In genomic region chr4:100223532-100223931, GRCm38 (mm10) we compare ENCODE assay signal across 14 mouse cellular contexts.
DNase-seq lines count a peak whose midpoint lies in the region; ATAC-seq and TF ChIP-seq lines count a peak whose summit lies in the region.
"Had no signal": no experiment of that assay in that cellular context is flagged by ENCODE, and none has a peak within 500 bp of the region (broad histone marks: within the 10 kb centered on the region; RNA-seq: fewer than 3 reads in every experiment).

No protein-coding gene starts in this region.

- no peak for DNase-seq in heart, postnatal 0 days (ENCODE audit: low spot score)
- no peak for DNase-seq in heart, adult 18-20 months
- DNase-seq in ES-E14 (ENCODE audit: low read depth, low spot score) = peak; percentile 7
- DNase-seq in embryo, embryonic 11.5 days (ENCODE audit: low read depth, low spot score) = peak; percentile 43
- peak; percentile 40 for DNase-seq in lung, postnatal 14 days
- no peak for DNase-seq in forebrain, embryonic 11.5 days (ENCODE audit: low spot score)
- DNase-seq: adrenal gland, adult 8-10 months; right cerebral cortex, adult 18-20 months; thymus, adult 18-20 months had no signal

- H3K27me3 ChIP-seq in heart, postnatal 0 days (ENCODE audit: control insufficient read depth, insufficient read depth, low read length) = no peaks in the 10 kb centered on the region
- H3K27me3 ChIP-seq in forebrain, embryonic 12.5 days = no peaks in the 10 kb centered on the region
- H3K27me3 ChIP-seq in forebrain, embryonic 11.5 days (ENCODE audit: control insufficient read depth, insufficient read depth, low read length) = no peaks in the 10 kb centered on the region
- H3K27me3 ChIP-seq: forebrain, embryonic 13.5 days had no signal

- H3K9ac ChIP-seq in heart, postnatal 0 days (replicated peaks; ENCODE audit: low read depth, low read length) = no peak overlapping the region
- no peak overlapping the region for H3K9ac ChIP-seq in ES-E14 (ENCODE audit: insufficient read depth, low read depth, low read length, poor library complexity, severe bottlenecking)
- no peak overlapping the region for H3K9ac ChIP-seq in forebrain, embryonic 12.5 days
- no peak overlapping the region for H3K9ac ChIP-seq in forebrain, embryonic 11.5 days (ENCODE audit: low read length)
- H3K9ac ChIP-seq: forebrain, embryonic 13.5 days; midbrain, embryonic 12.5 days had no signal

- H3K4me2 ChIP-seq in heart, postnatal 0 days (ENCODE audit: low read depth, low read length) = no peak overlapping the region
- no peak overlapping the region for H3K4me2 ChIP-seq in forebrain, embryonic 12.5 days
- H3K4me2 ChIP-seq in forebrain, embryonic 11.5 days (ENCODE audit: low read depth, low read length, severe bottlenecking) = no peak overlapping the region
- H3K4me2 ChIP-seq: forebrain, embryonic 13.5 days; midbrain, embryonic 12.5 days had no signal

- no peaks in the 10 kb centered on the region for H3K36me3 ChIP-seq in heart, postnatal 0 days (replicated peaks; ENCODE audit: control insufficient read depth, insufficient read depth, low read length)
- no peaks in the 10 kb centered on the region for H3K36me3 ChIP-seq in ES-E14 (ENCODE audit: control insufficient read depth, insufficient read depth, low read length, poor library complexity, severe bottlenecking)
- H3K36me3 ChIP-seq in forebrain, embryonic 12.5 days (replicated peaks) = no peaks in the 10 kb centered on the region
- H3K36me3 ChIP-seq in forebrain, embryonic 11.5 days (ENCODE audit: control insufficient read depth, insufficient read depth, low read length) = no peaks in the 10 kb centered on the region
- H3K36me3 ChIP-seq: midbrain, embryonic 12.5 days had no signal

- peaks cover 55% of the 10 kb centered on the region for H3K4me1 ChIP-seq in heart, postnatal 0 days (ENCODE audit: control insufficient read depth, insufficient read depth)
- no peaks in the 10 kb centered on the region for H3K4me1 ChIP-seq in ES-E14 (ENCODE audit: control insufficient read depth in 2 of 2, insufficient read depth in 2 of 2, low read length in 2 of 2, poor library complexity in 1 of 2)
- H3K4me1 ChIP-seq in forebrain, embryonic 12.5 days = 0 out of 2 replicates have a peak, but pooled peaks cover 4% of the 10 kb centered on the region
- no peaks in the 10 kb centered on the region for H3K4me1 ChIP-seq in forebrain, embryonic 11.5 days (replicated peaks; ENCODE audit: control insufficient read depth, insufficient read depth, low read length)
- H3K4me1 ChIP-seq: forebrain, embryonic 13.5 days; midbrain, embryonic 12.5 days had no signal

- in situ Hi-C loops in ES-E14 (cut with MboI; ENCODE audit: low sequenced_read_pairs in 2 of 2, unreplicated experiment in 2 of 2) = no loop called here

- H3K9me3 ChIP-seq in heart, postnatal 0 days (replicated peaks; ENCODE audit: control insufficient read depth, low read length) = no peaks in the 10 kb centered on the region
- H3K9me3 ChIP-seq in ES-E14 (ENCODE audit: control insufficient read depth, insufficient read depth, low read depth, low read length) = no peaks in the 10 kb centered on the region
- no peaks in the 10 kb centered on the region for H3K9me3 ChIP-seq in forebrain, embryonic 12.5 days
- H3K9me3 ChIP-seq in forebrain, embryonic 11.5 days (ENCODE audit: control insufficient read depth, low read length) = no peaks in the 10 kb centered on the region
- H3K9me3 ChIP-seq: forebrain, embryonic 13.5 days; midbrain, embryonic 12.5 days had no signal

- 84% methylated on average over 1 of the region's 1 CpGs for WGBS in heart, postnatal 0 days
- 56% methylated on average over 1 of the region's 1 CpGs for WGBS in forebrain, embryonic 12.5 days
- WGBS in forebrain, embryonic 11.5 days = 49% methylated on average over 1 of the region's 1 CpGs

- peak overlapping the region; percentile 62; the same call in 1 of the 2 replicates for H3K27ac ChIP-seq in heart, postnatal 0 days (ENCODE audit: low read depth)
- H3K27ac ChIP-seq in ES-E14 (ENCODE audit: insufficient read depth, low read depth, low read length, poor library complexity, severe bottlenecking) = no peak overlapping the region
- H3K27ac ChIP-seq in forebrain, embryonic 12.5 days = no peak overlapping the region
- H3K27ac ChIP-seq in forebrain, embryonic 11.5 days (ENCODE audit: low read depth, low read length) = no peak overlapping the region
- H3K27ac ChIP-seq: forebrain, embryonic 13.5 days; left cerebral cortex, adult 2 months; midbrain, embryonic 12.5 days had no signal

- TF ChIP-seq CTCF in heart, postnatal 0 days (IDR thresholded peaks at IDR 0.05; ENCODE audit: low read depth) = no peak

- no peak overlapping the region for H3K4me3 ChIP-seq in heart, postnatal 0 days (ENCODE audit: low read depth, low read length)
- H3K4me3 ChIP-seq in ES-E14 (ENCODE audit: insufficient read depth in 1 of 2, low read depth in 1 of 2, low read length in 2 of 2, poor library complexity in 1 of 2, severe bottlenecking in 1 of 2) = no peak overlapping the region
- no peak overlapping the region for H3K4me3 ChIP-seq in forebrain, embryonic 12.5 days (replicated peaks)
- H3K4me3 ChIP-seq in forebrain, embryonic 11.5 days (ENCODE audit: low read depth, low read length) = no peak overlapping the region
- H3K4me3 ChIP-seq: forebrain, embryonic 13.5 days; left cerebral cortex, adult 2 months; midbrain, embryonic 12.5 days had no signal

- ATAC-seq in heart, postnatal 0 days (ENCODE audit: insufficient read depth, low read depth) = no peak
- no peak for ATAC-seq in forebrain, embryonic 12.5 days (ENCODE audit: low FRiP score)
- ATAC-seq in forebrain, embryonic 11.5 days (replicated peaks; ENCODE audit: low FRiP score) = no peak
- ATAC-seq: forebrain, embryonic 13.5 days; hindbrain, embryonic 16.5 days had no signal

- TF ChIP-seq EP300 in heart, postnatal 0 days (IDR thresholded peaks at IDR 0.05; ENCODE audit: low read depth) = no peak

TF ChIP-seq in ES-E14, 5 proteins besides CTCF, POLR2A, EP300 and RAD21:
- no peak for TF ChIP-seq MAFK (IDR thresholded peaks at IDR 0.05; ENCODE audit: insufficient read depth, low read depth, low read length)
- TF ChIP-seq CHD2 (IDR thresholded peaks at IDR 0.05; ENCODE audit: low read depth, low read length) = no peak
- TF ChIP-seq ZC3H11A (IDR thresholded peaks at IDR 0.05; ENCODE audit: borderline replicate concordance, low read depth, low read length) = no peak
- TF ChIP-seq HCFC1 (IDR thresholded peaks at IDR 0.05; ENCODE audit: borderline replicate concordance, insufficient read depth, low read length) = no peak
- no peak for TF ChIP-seq ZNF384 (IDR thresholded peaks at IDR 0.05; ENCODE audit: low read depth, low read length)
TF ChIP-seq in ES-E14: peak in this region for 0.

Comparison
In these comparisons a context has a peak if more than half of its experiments do, and no peak if none do; other contexts are left out.
1. DNase-seq: peak in ES-E14 (single experiment), embryo, embryonic 11.5 days (single experiment) and lung, postnatal 14 days (single experiment); none in heart, postnatal 0 days (single experiment), heart, adult 18-20 months (0 of 2) and forebrain, embryonic 11.5 days (single experiment).